Mouse (Mus musculus): ENCODE results near the gene Llcfc1. TPM values are rescaled to one million over a fixed set of nuclear protein-coding genes. Genes with fewer than 3 reads are reported as not detected.

Gene Llcfc1
- not detected in 2 replicates for polyA plus RNA-seq (2012; rRNA removed)

DNA sequence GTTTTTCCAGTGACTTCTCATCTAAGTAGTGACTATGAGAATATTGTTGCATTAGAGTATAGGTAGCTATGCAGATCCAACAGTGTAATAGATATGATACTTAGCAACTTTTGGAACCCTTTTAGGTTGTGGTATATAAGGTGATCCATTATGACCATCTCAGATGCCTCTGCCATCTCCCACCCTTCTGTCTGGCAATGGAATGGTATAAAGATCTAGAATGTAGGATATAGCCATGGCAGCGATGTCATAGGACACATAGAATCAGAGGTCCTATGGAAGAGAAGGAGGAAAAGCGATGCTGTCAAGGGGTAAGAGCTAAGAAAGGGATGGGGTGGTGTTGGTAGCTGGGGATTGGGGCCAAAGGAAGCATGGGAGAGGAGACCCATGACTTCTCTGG lies at the start of gene Llcfc1:
Gene Llcfc1 (plus strand): TSS at position 301 of the 400 bp plus-strand sequence.

DNA sequence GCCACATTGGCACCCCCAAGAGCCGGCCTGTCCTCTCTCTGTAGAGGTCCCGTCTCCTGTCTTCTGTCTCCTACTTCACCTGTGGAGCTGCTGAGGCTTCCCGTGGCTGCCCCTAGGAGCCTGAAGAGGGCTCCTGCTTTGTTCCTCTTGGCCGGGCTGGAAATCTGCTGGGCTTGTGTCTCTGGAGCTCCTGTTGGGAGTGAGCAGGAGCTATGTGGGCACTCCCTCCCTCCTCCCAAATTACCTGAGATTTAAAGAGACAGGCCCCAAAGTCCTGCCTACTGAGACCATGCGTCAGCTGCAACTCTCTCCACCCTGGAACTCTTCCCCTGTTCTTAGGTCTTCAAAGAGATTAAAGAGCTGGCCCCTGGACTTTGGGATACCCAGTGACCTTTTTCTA lies 48.1 kb upstream of the Llcfc1 start, which contains the start of gene Trpv6:
Gene Trpv6 (minus strand): TSS at position 228 of the 400 bp plus-strand sequence.

GRCm38 (mm10) chr6:41680669-41681068 lies 3.6 kb upstream of the Llcfc1 start, which contains the start of gene Trpv5:
Trpv5 (minus strand) TSS chr6:41680769.

GRCm38 (mm10) chr6:41704123-41704522 lies 19.9 kb downstream of the Llcfc1 start, which contains the start of gene Kel:
Kel (minus strand) TSS chr6:41704339.

Other genes with a start within 250 kb of the Llcfc1 start
- gene Gm10334, start 238.3 kb upstream of the Llcfc1 start, polyA plus RNA-seq (2012; rRNA removed): 0.20 and 0.21 TPM in 2 replicates
- not detected in 2 replicates for gene Prss1, start 225.5 kb upstream of the Llcfc1 start, polyA plus RNA-seq (2012; rRNA removed)
- gene Prss2, start 162.6 kb upstream of the Llcfc1 start, polyA plus RNA-seq (2012; rRNA removed): 0.17 TPM in 1 of 2 replicates, not detected in the other
- 12.7 and 17.2 TPM in 2 replicates for gene Ephb6, start 78.9 kb upstream of the Llcfc1 start, polyA plus RNA-seq (2012; rRNA removed)
- 0.06 and 0.25 TPM in 2 replicates for gene Trpv6, start 48.0 kb upstream of the Llcfc1 start, polyA plus RNA-seq (2012; rRNA removed)
- 0.05 TPM in 1 of 2 replicates, not detected in the other for gene Trpv5, start 3.7 kb upstream of the Llcfc1 start, polyA plus RNA-seq (2012; rRNA removed)
- 20.0 and 26.0 TPM in 2 replicates for gene Kel, start 19.9 kb downstream of the Llcfc1 start, polyA plus RNA-seq (2012; rRNA removed)
- not detected in 2 replicates for gene Olfr459, start 90.7 kb downstream of the Llcfc1 start, polyA plus RNA-seq (2012; rRNA removed)
- gene Pip, start 163.1 kb downstream of the Llcfc1 start, polyA plus RNA-seq (2012; rRNA removed): not detected in 2 replicates
- not detected in 2 replicates for gene Sval2, start 168.6 kb downstream of the Llcfc1 start, polyA plus RNA-seq (2012; rRNA removed)

Measured in central nervous system, embryonic 11.5 days (tissue).